Mouse (Mus musculus) ovary, adult 18-20 months (tissue): ENCODE measurements around the gene Gm11569.
"Not testable (repeated sequence)": the region's sequence is repeated elsewhere in the genome, so short reads cannot be mapped to it uniquely, and the experiment has no call there.

Experiments used
- DNase-seq: peaks from one replicate; pipeline ENCODE4 v3.0.0; 2022; ENCODE audit warnings: low spot score, mixed read lengths

Gene Gm11569

GRCm38 (mm10) chr11:99798832-99799231 lies at the start of gene Gm11569:
Gm11569 (minus strand) TSS chr11:99798932.
- DNase-seq = not testable (repeated sequence)

DNA sequence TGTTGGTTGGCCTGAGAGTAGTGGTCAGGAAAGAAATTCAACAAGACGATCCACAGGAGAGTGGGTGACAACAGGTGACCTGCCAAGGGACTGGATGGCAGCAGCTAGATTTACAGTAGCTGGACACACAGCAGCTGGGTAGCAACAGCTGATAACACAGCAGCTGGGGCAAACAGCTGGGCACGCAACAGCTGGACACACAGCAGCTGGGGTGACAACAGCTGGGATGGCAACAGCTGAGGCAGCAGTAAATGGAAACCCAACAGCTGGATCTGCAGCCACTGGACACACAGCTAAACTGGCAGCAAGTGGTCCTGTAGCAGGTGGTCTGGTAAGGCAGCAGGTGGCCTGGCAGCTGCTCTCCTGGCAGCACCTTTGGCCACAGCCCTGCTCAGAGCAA lies 48.0 kb upstream of the Gm11569 start:
- no peak for DNase-seq

- DNase-seq = no peak
These were observed 43.5 kb upstream of the Gm11569 start for GRCm38 (mm10) chr11:99842185-99842584.

GRCm38 (mm10) chr11:99837966-99838365 lies 39.2 kb upstream of the Gm11569 start, which contains the start of gene 2300003K06Rik:
2300003K06Rik (minus strand) TSS chr11:99838066.
- no peak for DNase-seq

DNA sequence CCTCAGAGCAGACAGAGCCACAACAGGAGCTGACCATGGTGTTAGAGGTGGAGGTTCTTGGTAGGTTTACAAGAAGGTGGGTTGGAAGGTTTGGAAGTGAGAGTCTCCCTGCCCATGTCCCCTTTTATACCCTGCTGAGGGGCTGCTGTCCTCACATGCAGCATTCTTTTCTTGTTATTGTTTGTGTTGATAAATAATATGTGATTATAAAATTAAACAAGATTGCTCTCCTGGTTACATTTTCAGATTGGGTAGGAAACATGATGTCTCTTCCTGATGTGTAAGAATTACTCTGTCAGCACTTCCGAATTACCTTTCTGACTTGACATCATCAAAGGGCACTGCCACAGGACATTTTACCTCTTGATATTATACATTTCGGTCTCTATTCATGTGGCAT lies 16.8 kb upstream of the Gm11569 start, which contains the start of gene Gm11564:
TSS of gene Gm11564 (minus strand) at position 101 of the 400 bp plus-strand sequence.
- not testable (repeated sequence) for DNase-seq

DNA sequence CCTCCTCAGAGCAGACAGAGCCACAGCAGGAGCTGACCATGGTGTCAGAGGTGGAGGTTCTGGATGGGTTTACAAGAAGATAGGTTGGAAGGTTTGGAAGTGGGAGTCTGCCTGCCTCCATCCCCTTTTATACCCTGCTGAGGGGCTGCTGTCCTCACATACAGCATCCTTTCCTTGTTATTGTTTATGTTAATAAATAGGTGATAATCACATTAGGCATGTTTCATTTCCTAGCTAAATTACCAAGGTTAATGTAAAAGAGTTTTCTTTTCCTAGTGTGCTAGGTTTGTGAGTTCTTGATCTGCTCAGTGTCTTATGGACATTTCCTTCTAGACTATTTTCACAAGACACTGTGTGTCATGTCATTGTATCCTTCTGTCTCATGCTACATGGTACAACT lies 11.1 kb upstream of the Gm11569 start, which contains the start of gene Krtap4-13:
TSS of gene Krtap4-13 (minus strand) at position 101 of the 400 bp plus-strand sequence.
- DNase-seq = not testable (repeated sequence)

- DNase-seq = not testable (repeated sequence)
These were observed 5.6 kb upstream of the Gm11569 start, which contains the start of gene Gm11554 for GRCm38 (mm10) chr11:99804346-99804745. Gm11554 (minus strand) TSS chr11:99804446.

DNA sequence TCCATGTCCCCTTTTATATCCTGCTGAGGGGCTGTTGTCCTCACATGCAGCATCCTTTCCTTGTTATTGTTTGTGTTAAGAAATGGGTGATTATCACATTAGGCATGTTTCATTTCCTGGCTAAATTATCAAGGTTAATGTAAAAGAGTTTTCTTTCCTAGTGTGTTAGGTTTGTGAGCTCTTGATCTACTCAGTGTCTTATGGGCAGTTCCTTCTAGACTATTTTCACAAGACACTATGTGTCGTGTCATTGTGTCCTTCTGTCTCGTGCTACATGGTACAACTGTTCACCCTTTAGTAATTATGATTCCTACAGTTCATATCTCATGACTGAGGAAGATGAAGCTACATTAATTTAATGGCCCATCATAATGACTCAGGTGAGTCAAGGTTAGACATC lies 5.4 kb downstream of the Gm11569 start, which contains the start of gene Gm11596:
TSS of gene Gm11596 (minus strand) at position 101 of the 400 bp plus-strand sequence.
- no peak for DNase-seq

- DNase-seq = not testable (repeated sequence)
These were observed 13.8 kb downstream of the Gm11569 start, which contains the start of gene Krtap4-9 for GRCm38 (mm10) chr11:99784900-99785299. Krtap4-9 (plus strand) TSS chr11:99785200.

DNA sequence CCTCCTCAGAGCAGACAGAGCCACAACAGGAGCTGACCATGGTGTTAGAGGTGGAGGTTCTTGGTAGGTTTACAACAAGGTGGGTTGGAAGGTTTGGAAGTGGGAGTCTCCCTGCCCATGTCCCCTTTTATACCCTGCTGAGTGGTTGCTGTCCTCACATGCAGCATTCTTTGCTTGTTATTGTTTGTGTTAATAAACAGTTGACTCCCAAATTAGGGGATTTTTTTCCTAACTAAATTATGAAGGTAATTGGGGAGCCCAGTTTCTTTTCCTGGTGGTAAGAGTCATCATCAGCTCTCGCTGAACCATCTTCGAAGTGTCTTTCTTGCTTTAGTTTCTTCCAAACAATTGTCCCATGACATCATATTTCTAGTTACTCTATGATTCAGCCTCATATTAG lies 18.1 kb downstream of the Gm11569 start, which contains the start of gene Krtap4-8:
TSS of gene Krtap4-8 (minus strand) at position 101 of the 400 bp plus-strand sequence.
- no peak for DNase-seq

DNA sequence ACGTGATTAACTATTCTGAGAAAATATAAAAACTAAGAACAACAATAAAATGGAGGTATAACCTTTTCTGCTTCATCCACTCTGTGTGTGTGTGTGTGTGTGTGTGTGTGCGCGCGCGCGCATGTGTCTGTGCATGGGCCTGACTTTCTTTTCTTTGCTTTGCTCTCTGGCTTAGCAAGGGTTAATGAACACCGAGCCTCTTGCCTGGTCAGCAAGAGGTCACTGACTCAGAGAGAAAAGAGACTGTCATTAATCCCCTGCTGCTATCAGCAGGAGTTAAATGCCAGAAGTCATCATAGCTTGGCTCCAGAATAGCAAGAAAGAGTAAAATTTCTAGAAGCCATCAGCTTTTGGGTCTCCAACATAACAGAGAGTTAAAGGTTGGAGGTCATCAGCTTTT lies 20.3 kb downstream of the Gm11569 start:
- DNase-seq = no peak

DNA sequence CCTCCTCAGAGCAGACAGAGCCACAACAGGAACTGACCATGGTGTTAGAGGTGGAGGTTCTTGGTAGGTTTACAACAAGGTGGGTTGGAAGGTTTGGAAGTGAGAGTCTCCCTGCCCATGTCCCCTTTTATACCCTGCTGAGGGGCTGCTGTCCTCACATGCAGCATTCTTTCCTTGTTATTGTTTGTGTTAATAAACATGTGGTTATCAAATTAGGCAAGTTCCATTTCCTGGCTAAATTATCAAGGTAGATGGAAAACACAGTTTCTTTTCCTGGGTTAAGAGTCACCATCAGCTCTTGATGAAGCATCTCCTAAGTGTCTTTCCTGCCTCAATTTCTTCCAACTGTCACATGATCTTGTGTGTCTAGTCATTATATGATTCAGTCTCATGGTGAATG lies 25.9 kb downstream of the Gm11569 start, which contains the start of gene Gm11595:
TSS of gene Gm11595 (minus strand) at position 101 of the 400 bp plus-strand sequence.
- DNase-seq = not testable (repeated sequence)

DNA sequence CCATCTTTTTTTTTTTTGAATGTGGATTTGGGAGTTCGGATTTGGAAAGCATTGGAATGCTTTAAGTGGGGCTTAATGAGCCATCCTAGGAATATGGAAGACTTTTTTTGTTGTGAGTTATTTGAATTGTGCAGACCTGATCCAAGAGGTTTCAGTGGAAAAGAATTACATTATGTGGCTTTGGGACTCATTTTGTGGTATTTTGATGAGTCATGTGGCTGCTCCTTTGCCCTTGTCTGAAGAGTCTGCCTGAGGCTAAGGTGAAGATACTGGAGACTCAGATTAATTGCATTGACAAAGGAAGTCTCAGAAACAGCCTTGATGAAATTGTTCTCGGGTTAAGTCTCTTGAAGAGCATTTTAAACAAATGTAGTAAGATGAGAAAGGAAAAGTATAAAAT lies 30.3 kb downstream of the Gm11569 start:
- DNase-seq = no peak

DNA sequence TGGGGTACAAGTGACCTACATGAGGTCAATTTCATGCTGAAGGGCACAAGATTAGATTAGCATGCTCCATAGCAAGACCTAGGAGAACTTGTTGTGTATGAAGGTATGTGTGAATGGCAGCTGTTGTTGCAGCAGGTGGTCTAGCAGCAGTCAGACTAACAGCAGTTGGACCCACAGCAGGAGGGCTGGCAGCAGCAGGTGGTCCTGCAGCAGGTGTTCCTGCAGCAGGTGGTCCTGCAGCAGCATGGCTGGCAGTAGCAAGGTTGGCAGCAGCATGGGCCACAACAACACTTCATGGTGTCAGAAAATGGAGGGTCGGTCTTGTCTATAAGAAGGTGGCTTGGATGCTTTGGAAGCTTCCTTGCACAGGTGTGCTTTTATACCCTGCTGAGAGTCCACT lies 39.9 kb downstream of the Gm11569 start:
- DNase-seq = no peak
